Mouse (Mus musculus) heart, adult 2 months (tissue): ENCODE data around the gene Vmn1r103. TPM values are rescaled to one million over a fixed set of nuclear protein-coding genes. Genes with fewer than 3 reads are reported as not detected.
"Not testable (repeated sequence)": the region's sequence is repeated elsewhere in the genome, so short reads cannot be mapped to it uniquely, and the experiment has no call there.

Experiments
- DNase-seq, 2 experiments: peaks; one replicate each; pipeline ENCODE4 v3.0.0; 2021
- H3K27ac ChIP-seq: fragments of 200-600 bp; 2 replicates; pipeline ENCODE4 v1.8.1; 2022
- H3K27me3 ChIP-seq: fragments of 200-500 bp; 2 replicates; pipeline ENCODE4 v1.6.1; 2012; ENCODE audit warnings: mild to moderate bottlenecking, low read length, inconsistent platforms, mixed read lengths; ENCODE audit not compliant: control insufficient read depth, insufficient read depth
- H3K36me3 ChIP-seq: fragments of 200-500 bp; 2 replicates; pipeline ENCODE4 v1.6.1; 2012; ENCODE audit warnings: low read length, inconsistent platforms; ENCODE audit not compliant: control insufficient read depth, insufficient read depth
- H3K4me1 ChIP-seq: fragments of 200-500 bp; 2 replicates; pipeline ENCODE4 v1.6.1; 2011; ENCODE audit warnings: low read length; ENCODE audit not compliant: control insufficient read depth, insufficient read depth
- H3K4me3 ChIP-seq: fragments of 200-600 bp; 2 replicates; pipeline ENCODE4 v1.8.1; 2022
- H3K79me2 ChIP-seq: fragments of 200-500 bp; replicated peaks from 2 replicates; pipeline ENCODE4 v1.6.1; 2012; ENCODE audit warnings: mild to moderate bottlenecking, inconsistent platforms, low read length, moderate library complexity, mixed read lengths; ENCODE audit not compliant: control insufficient read depth, insufficient read depth
- H3K9ac ChIP-seq: fragments of 200-500 bp; 2 replicates; pipeline ENCODE4 v1.6.1; 2012; ENCODE audit warnings: low read depth, mild to moderate bottlenecking, control low read depth, inconsistent platforms, low read length, mixed read lengths
- WGBS: fragments of 180-500 bp; shearing (Covaris S2); methylation state at CpG from one replicate; pipeline ENCODE4 v1.1.7; 2018; 5-methylcytosine and 5-hydroxymethylcytosine counted together
- intact Hi-C: fragments of 180-260 bp; cut with DNase I; formaldehyde crosslinking; loops from one replicate; pipeline ENCODE4 v1.15.1; 2025
- long read RNA-seq: library from polyadenylated mRNA; stranded (forward); transcript quantifications from one replicate; pipeline ENCODE4 v2.0.0, GENCODE M21; 2021
- polyA plus RNA-seq: library from polyadenylated mRNA; depleted of rRNA; stranded (reverse); fragments of >200 nt; gene quantifications from 2 replicates; pipeline ENCODE4 v1.2.3, GENCODE M21; 2012; rRNA removed
- total RNA-seq, 2 experiments: library from RNA; stranded (reverse); gene quantifications; 2 replicates each; pipeline ENCODE4 v1.2.3; 2021

Vmn1r103 gene
- total RNA-seq (not detected), polyA plus RNA-seq (not detected in 2 replicates)
- long read RNA-seq = 0 reads

DNA sequence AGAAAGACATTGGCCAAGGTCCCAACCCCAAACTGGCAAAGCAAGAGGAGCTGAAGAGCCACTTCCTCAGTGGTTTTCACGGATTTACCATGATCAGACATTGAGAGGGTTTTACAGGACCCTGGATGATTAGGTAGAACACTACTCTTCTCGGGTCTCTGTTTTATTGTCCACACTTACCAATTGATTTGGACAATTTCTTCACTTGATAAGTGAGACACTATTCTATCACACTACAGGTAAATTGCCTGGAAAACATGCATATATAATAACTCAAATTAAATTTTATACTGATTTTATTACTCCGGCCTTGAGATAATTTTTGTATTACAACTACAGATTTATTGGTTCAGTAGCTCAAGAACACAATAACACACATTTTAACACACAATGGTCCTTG is at the start of gene Vmn1r103:
TSS of gene Vmn1r103 (minus strand) at position 101 of the 400 bp plus-strand sequence.
- H3K79me2 ChIP-seq, H3K4me1 ChIP-seq, intact Hi-C loops, H3K36me3 ChIP-seq, H3K9ac ChIP-seq, H3K27me3 ChIP-seq, H3K27ac ChIP-seq, DNase-seq, H3K4me3 ChIP-seq: not testable (repeated sequence)
- WGBS = 17% methylated on average over 1 of the region's 3 CpGs

DNA sequence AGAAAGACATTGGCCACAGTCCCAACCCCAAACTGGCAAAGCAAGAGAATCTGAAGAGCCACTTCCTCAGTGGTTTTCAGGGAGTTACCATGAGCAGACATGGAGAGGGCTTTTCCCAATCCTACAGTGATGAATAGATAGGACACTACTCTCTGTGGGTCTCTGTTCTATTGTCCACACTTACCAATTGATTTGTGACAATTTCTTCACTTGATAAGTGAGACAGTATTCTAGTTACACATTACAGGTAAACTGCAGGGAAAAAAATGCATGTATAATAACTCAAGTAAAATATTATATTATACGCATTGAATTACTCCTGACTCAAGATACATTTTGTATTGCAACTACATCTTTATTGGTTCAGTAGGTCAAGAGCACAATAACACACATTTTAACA is 35.3 kb upstream of the Vmn1r103 start, which contains the start of gene Gm5726:
TSS of gene Gm5726 (minus strand) at position 101 of the 400 bp plus-strand sequence.
- intact Hi-C loops = not testable (repeated sequence)
- no CpG with 5 or more reads among the region's 1 CpGs for WGBS

DNA sequence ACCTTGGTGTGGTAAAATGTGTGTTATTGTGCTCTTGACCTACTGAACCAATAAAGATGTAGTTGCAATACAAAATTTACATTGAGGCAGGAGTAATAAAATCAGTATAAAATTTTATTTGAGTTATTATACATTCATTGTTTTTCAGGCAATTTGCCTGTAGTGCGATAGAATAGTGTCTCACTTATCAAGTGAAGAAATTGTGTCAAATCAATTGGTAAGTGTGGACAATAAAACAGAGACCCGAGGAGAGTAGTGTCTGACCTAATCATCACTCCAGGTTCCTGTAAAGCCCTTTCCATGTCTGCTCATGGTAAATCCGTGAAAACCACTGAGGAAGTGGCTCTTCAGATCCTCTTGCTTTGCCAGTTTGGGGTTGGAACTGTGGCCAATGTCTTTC is 23.2 kb upstream of the Vmn1r103 start, which contains the start of gene Vmn1r104:
TSS of gene Vmn1r104 (plus strand) at position 301 of the 400 bp plus-strand sequence.
- WGBS = no CpG with 5 or more reads among the region's 3 CpGs
- H3K9ac ChIP-seq, H3K4me1 ChIP-seq, H3K36me3 ChIP-seq, H3K27me3 ChIP-seq, H3K4me3 ChIP-seq, intact Hi-C loops, H3K27ac ChIP-seq, DNase-seq, H3K79me2 ChIP-seq: not testable (repeated sequence)

More for the DNA sequence above, 35.3 kb upstream of the Vmn1r103 start, which contains the start of gene Gm5726:
- DNase-seq, H3K4me3 ChIP-seq, H3K9ac ChIP-seq, H3K27ac ChIP-seq, H3K79me2 ChIP-seq, H3K4me1 ChIP-seq, H3K27me3 ChIP-seq, H3K36me3 ChIP-seq: not testable (repeated sequence)

- H3K27ac ChIP-seq, H3K36me3 ChIP-seq, H3K9ac ChIP-seq, H3K4me1 ChIP-seq, H3K4me3 ChIP-seq, intact Hi-C loops, H3K79me2 ChIP-seq, DNase-seq, H3K27me3 ChIP-seq: not testable (repeated sequence)
- WGBS = no CpG with 5 or more reads among the region's 5 CpGs
Measured at GRCm38 (mm10) chr7:20474825-20475224, 35.5 kb downstream of the Vmn1r103 start, which contains the start of gene Gm10670. Gm10670 (minus strand) TSS chr7:20474925.

Other genes starting within 250 kb of the Vmn1r103 start
- gene Gm5890, start 247.7 kb downstream of the Vmn1r103 start, total RNA-seq = not detected
- gene Gm5890, start 247.7 kb downstream of the Vmn1r103 start, polyA plus RNA-seq = not detected in 2 replicates
- not detected for gene Gm4133, start 176.5 kb downstream of the Vmn1r103 start, total RNA-seq
- gene Gm4133, start 176.5 kb downstream of the Vmn1r103 start, polyA plus RNA-seq = not detected in 2 replicates
- not detected for gene Gm5728, start 135.1 kb downstream of the Vmn1r103 start, total RNA-seq
- gene Gm5728, start 135.1 kb downstream of the Vmn1r103 start, polyA plus RNA-seq = not detected in 2 replicates
- gene Vmn1r100, start 92.6 kb downstream of the Vmn1r103 start, total RNA-seq = not detected
- gene Vmn1r100, start 92.6 kb downstream of the Vmn1r103 start, polyA plus RNA-seq = not detected in 2 replicates
- not detected for gene Vmn1r101, start 67.9 kb downstream of the Vmn1r103 start, total RNA-seq
- gene Vmn1r101, start 67.9 kb downstream of the Vmn1r103 start, polyA plus RNA-seq = not detected in 2 replicates
- not detected for gene Gm10670, start 35.6 kb downstream of the Vmn1r103 start, total RNA-seq
- gene Gm10670, start 35.6 kb downstream of the Vmn1r103 start, polyA plus RNA-seq = not detected in 2 replicates
- gene Vmn1r104, start 23.3 kb upstream of the Vmn1r103 start, total RNA-seq = not detected
- not detected in 2 replicates for gene Vmn1r104, start 23.3 kb upstream of the Vmn1r103 start, polyA plus RNA-seq
- not detected for gene Gm5726, start 35.2 kb upstream of the Vmn1r103 start, total RNA-seq
- gene Gm5726, start 35.2 kb upstream of the Vmn1r103 start, polyA plus RNA-seq = not detected in 2 replicates
- not detected for gene Gm4141, start 65.7 kb upstream of the Vmn1r103 start, total RNA-seq
- gene Gm4141, start 65.7 kb upstream of the Vmn1r103 start, polyA plus RNA-seq = not detected in 2 replicates
- not detected for gene Gm4513, start 88.5 kb upstream of the Vmn1r103 start, total RNA-seq
- not detected in 2 replicates for gene Gm4513, start 88.5 kb upstream of the Vmn1r103 start, polyA plus RNA-seq
- not detected for gene Vmn1r107, start 158.4 kb upstream of the Vmn1r103 start, total RNA-seq
- not detected in 2 replicates for gene Vmn1r107, start 158.4 kb upstream of the Vmn1r103 start, polyA plus RNA-seq
- gene Vmn1r111, start 192.7 kb upstream of the Vmn1r103 start, total RNA-seq = not detected
- gene Vmn1r111, start 192.7 kb upstream of the Vmn1r103 start, polyA plus RNA-seq = not detected in 2 replicates
- gene Gm10668, start 220.1 kb upstream of the Vmn1r103 start, total RNA-seq = not detected
- not detected in 2 replicates for gene Gm10668, start 220.1 kb upstream of the Vmn1r103 start, polyA plus RNA-seq